Mouse (Mus musculus) lung, embryonic 15.5 days (tissue): ENCODE results near the gene Hpse2. TPM values are rescaled to one million over a fixed set of nuclear protein-coding genes. Genes with fewer than 3 reads are reported as not detected.
A peak's percentile ranks its signal among the peaks of the same experiment; 100 is the strongest.

ENCODE experiments used
- ATAC-seq: fragments of 200-750 bp; cut with Nextera tagmentation; 2 replicates; pipeline ENCODE4 v1.8.0; 2017; ENCODE audit warnings: moderate number of reproducible peaks, borderline replicate concordance; ENCODE audit not compliant: low FRiP score, low TSS enrichment; ENCODE audit errors: extremely low read depth
- H3K27ac ChIP-seq: fragments of 300-500 bp; sonication (generic); 2 replicates; pipeline ENCODE4 v1.5.1; 2015; ENCODE audit warnings: moderate library complexity, mild to moderate bottlenecking, inconsistent platforms
- H3K27me3 ChIP-seq: fragments of 300-500 bp; sonication (generic); 2 replicates; pipeline ENCODE4 v1.6.1; 2015; ENCODE audit warnings: inconsistent platforms
- H3K36me3 ChIP-seq: fragments of 300-500 bp; sonication (generic); 2 replicates; pipeline ENCODE4 v1.6.1; 2015; ENCODE audit warnings: inconsistent platforms
- H3K4me1 ChIP-seq: fragments of 300-500 bp; sonication (generic); 2 replicates; pipeline ENCODE4 v1.6.1; 2015; ENCODE audit warnings: inconsistent platforms
- H3K4me2 ChIP-seq: fragments of 300-500 bp; sonication (generic); 2 replicates; pipeline ENCODE4 v1.6.1; 2015; ENCODE audit warnings: inconsistent platforms, mild to moderate bottlenecking, moderate library complexity
- H3K4me3 ChIP-seq: fragments of 300-500 bp; sonication (generic); 2 replicates; pipeline ENCODE4 v1.5.1; 2015; ENCODE audit warnings: mild to moderate bottlenecking, inconsistent platforms
- H3K9ac ChIP-seq: fragments of 300-500 bp; sonication (generic); 2 replicates; pipeline ENCODE4 v1.6.1; 2015; ENCODE audit warnings: inconsistent platforms
- H3K9me3 ChIP-seq: fragments of 300-500 bp; sonication (generic); 2 replicates; pipeline ENCODE4 v1.6.1; 2016; ENCODE audit warnings: inconsistent platforms
- WGBS: fragments of 180-500 bp; shearing (Covaris S2); methylation state at CpG from one replicate; pipeline ENCODE4 v1.1.7; 2015; 5-methylcytosine and 5-hydroxymethylcytosine counted together
- polyA plus RNA-seq: library from polyadenylated mRNA; unstranded; fragments of >200 nt; fragmentation: Nextera tagmentation; extraction: Ambion mirVana; gene quantifications from 2 replicates; pipeline ENCODE4 v1.2.1, GENCODE M21; 2015

The Hpse2 gene
- polyA plus RNA-seq, 1 experiment from 2014 or later = 8.2 TPM

DNA sequence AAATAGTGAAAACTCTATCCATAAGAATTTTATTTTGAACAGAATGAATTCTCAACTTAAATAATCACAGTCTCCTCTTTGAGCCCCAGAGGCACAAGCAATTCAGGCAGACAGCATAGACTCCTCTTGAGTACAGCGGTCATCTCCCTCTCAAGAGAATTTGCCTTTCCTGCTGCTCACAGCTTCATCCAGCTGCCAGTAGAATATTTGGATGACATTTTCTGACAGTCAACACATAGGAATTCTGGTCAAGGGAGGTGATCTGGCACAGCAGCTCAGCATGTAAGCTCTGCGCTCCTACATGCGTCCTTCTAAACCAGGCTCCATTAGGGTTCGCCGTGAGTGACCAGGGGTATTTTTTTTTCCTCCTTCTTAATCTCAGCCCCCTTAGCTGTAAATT is 232.6 kb downstream of the Hpse2 start:
- Histone ChIP-seq H3K4me1 (0 out of 2 replicates have a peak, but pooled peaks cover 8% of the 10 kb centered on the region), H3K9me3 (no peaks in the 10 kb centered on the region), H3K27me3 (no peaks in the 10 kb centered on the region), H3K4me2 (no peak overlapping the region), H3K27ac (peak overlapping the region; percentile 12; the same call in 1 of the 2 replicates), H3K4me3 (no peak overlapping the region), H3K9ac (no peak overlapping the region), H3K36me3 (no peaks in the 10 kb centered on the region)
- WGBS = 73% methylated on average over 5 of the region's 5 CpGs
- no peak for ATAC-seq

DNA sequence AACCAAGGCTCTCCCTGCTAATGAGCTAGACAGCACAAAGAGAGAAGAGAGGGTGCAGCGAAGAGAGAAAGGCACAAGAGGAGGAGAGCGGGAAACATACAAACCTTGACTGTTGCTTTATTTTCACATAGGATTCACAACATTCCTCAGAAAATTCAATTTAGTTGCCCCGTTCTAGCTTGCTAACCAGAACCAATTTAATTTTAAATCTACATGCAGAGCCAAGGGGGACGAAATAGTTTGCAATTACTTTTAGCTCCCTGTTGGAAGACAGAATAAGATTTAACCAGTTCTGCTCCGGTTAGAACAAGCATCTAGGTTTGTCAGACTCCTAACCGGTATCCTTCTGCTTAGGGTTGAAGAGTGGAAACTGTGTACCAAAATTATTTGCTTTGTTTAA is 240.3 kb downstream of the Hpse2 start:
- ATAC-seq = no peak
- Histone ChIP-seq H3K9ac (no peak overlapping the region), H3K4me2 (no peak overlapping the region), H3K27ac (no peak overlapping the region), H3K27me3 (no peaks in the 10 kb centered on the region), H3K4me3 (no peak overlapping the region), H3K4me1 (peaks cover 4% of the 10 kb centered on the region; the same call in 1 of the 2 replicates), H3K36me3 (no peaks in the 10 kb centered on the region), H3K9me3 (no peaks in the 10 kb centered on the region)
- 79% methylated on average over 6 of the region's 6 CpGs for WGBS

DNA sequence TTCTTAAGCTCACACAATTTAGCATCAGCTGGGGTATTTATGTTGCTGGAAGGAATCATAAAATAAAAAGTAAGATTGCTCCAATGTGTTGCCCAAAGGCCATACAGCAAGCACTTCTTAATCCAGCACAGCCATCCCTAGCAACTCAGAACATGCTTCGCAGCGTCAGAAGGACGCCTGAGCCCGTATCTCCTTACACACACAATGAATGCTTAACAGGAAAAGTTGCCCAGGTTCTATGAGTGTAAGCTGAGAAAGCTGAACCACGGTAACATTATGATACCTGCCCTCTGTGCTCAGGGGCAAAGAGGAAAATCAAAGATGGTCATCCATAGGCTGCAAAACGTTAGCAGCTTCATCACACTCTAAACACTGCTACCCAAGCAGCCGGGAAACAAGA is 241.3 kb downstream of the Hpse2 start:
- no peaks in the 10 kb centered on the region for H3K27me3 ChIP-seq
- no peak overlapping the region for H3K4me3 ChIP-seq
- H3K4me2 ChIP-seq = no peak overlapping the region
- no peaks in the 10 kb centered on the region for H3K36me3 ChIP-seq
- WGBS = 60% methylated on average over 7 of the region's 7 CpGs
- no peak overlapping the region for H3K9ac ChIP-seq
- H3K4me1 ChIP-seq = peaks cover 4% of the 10 kb centered on the region; the same call in 1 of the 2 replicates
- no peak for ATAC-seq
- no peaks in the 10 kb centered on the region for H3K9me3 ChIP-seq
- H3K27ac ChIP-seq = no peak overlapping the region

DNA sequence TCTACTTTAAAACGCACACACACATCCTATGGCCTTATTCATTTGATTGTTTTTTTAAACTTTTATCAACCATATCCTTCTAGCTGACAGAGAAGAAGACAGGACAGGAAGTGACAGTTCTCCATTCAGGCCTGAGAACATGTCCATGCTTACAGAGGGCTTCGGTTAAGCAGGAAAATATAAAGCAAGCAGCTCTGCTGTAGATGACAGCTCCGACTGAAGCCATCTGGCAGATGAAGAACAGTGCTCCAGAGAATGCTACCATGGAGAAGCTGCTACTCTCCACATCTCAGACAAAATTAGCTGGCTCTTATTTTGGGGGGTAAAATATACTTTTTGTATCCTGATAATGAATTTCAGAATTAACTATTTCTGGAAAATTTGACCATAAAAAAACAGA is 246.5 kb downstream of the Hpse2 start:
- no peaks in the 10 kb centered on the region for H3K4me1 ChIP-seq
- H3K27me3 ChIP-seq = no peaks in the 10 kb centered on the region
- H3K9me3 ChIP-seq = no peaks in the 10 kb centered on the region
- H3K4me2 ChIP-seq = no peak overlapping the region
- no peaks in the 10 kb centered on the region for H3K36me3 ChIP-seq
- no peak overlapping the region for H3K27ac ChIP-seq
- no peak overlapping the region for H3K9ac ChIP-seq
- ATAC-seq = no peak
- H3K4me3 ChIP-seq = no peak overlapping the region
- WGBS = 36% methylated on average over 3 of the region's 3 CpGs

DNA sequence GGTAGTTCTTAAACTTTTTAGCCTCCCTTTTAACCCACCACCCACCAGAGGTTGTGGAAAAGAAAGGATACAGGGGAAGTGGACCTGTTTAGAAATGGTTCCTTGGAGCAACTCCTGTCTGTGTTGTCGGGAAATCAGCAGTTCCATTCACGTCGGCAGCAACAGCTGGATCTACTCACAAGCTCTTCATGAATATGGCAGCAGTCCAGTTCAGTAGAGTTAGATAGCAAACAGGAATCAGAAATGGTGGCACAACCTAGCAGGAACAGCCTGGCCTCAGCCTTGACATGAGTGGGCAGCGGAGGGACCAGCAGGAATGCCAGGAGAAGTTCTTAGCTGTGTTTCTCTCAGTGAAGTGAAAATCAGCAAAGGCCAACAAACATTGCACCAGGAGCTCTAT is 278.4 kb downstream of the Hpse2 start:
- H3K36me3 ChIP-seq = no peaks in the 10 kb centered on the region
- H3K4me1 ChIP-seq = no peaks in the 10 kb centered on the region
- WGBS = 48% methylated on average over 4 of the region's 4 CpGs
- H3K4me3 ChIP-seq = no peak overlapping the region
- H3K27me3 ChIP-seq = no peaks in the 10 kb centered on the region
- 0 out of 2 replicates have a peak overlapping the region, but pooled peaks have one; percentile 3 for H3K27ac ChIP-seq
- no peaks in the 10 kb centered on the region for H3K9me3 ChIP-seq
- no peak for ATAC-seq
- no peak overlapping the region for H3K9ac ChIP-seq
- no peak overlapping the region for H3K4me2 ChIP-seq

DNA sequence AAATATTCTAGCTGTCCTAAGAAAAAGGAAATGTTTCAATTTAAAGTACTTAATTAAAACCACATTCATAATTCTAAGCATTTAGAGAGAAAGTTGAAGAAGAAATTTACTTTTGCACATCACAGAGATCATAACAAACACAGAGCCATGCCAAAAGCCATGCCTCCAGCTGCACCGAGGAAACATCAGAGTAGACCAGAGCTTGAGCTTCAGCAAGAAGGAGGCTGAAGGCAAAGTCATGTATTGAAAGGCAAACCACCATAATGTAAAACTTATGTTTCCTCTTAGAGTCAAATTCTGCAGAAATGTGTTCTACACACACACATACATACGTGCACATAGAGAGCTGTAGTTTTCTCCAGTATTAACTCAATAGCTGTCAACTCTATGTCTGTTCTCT is 291.2 kb downstream of the Hpse2 start:
- Histone ChIP-seq H3K36me3 (no peaks in the 10 kb centered on the region), H3K27ac (no peak overlapping the region), H3K9me3 (no peaks in the 10 kb centered on the region), H3K4me1 (no peaks in the 10 kb centered on the region), H3K4me3 (no peak overlapping the region), H3K27me3 (no peaks in the 10 kb centered on the region), H3K4me2 (no peak overlapping the region), H3K9ac (no peak overlapping the region)
- WGBS = 62% methylated on average over 2 of the region's 2 CpGs
- ATAC-seq = no peak

DNA sequence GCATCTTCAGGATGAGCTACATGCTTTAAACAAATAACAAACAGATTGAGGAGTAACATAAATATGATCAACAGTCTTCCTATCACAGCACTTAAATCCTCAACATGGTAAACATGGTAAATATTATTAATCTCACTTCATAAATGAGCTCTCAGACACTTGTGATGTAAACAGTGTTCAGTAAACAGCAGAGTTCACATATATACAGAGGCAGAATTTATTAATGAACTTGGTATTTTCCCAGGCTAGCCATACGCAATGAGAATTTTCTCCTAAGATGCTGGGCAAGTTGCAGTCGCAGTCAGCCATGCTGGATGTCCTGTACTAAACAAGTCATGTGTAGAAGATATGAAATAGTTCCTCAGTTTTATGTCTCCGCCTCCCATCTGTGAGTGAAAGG is 300.9 kb downstream of the Hpse2 start:
- Histone ChIP-seq H3K4me1 (no peaks in the 10 kb centered on the region), H3K9me3 (no peaks in the 10 kb centered on the region), H3K4me3 (no peak overlapping the region), H3K4me2 (no peak overlapping the region), H3K27ac (no peak overlapping the region), H3K27me3 (no peaks in the 10 kb centered on the region), H3K36me3 (no peaks in the 10 kb centered on the region), H3K9ac (no peak overlapping the region)
- WGBS = 68% methylated on average over 3 of the region's 3 CpGs
- 0 out of 2 replicates have a peak, but pooled peaks have one; percentile 5 for ATAC-seq

DNA sequence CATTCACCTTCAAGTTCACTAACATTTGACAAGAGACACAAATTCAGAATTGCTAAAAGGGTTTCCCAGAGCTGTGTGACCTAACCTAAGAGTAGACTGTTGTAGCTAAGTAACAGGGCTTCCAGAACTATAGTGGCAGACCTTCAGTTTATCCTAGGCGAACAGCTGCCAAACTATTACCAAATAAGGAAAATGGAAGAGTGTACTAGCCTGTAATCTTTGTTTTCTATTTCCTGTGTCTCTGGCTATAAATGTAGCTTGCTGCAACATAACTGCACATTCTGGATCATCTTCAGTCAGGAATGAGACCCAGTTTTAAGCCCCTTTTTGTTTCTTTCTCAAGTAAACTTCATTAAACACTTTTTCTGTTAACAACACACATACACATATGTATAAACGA is 324.0 kb downstream of the Hpse2 start:
- 57% methylated on average over 2 of the region's 2 CpGs for WGBS
- H3K27me3 ChIP-seq = no peaks in the 10 kb centered on the region
- H3K4me2 ChIP-seq = no peak overlapping the region
- H3K36me3 ChIP-seq = no peaks in the 10 kb centered on the region
- peaks cover 5% of the 10 kb centered on the region; the same call in 1 of the 2 replicates for H3K4me1 ChIP-seq
- H3K9me3 ChIP-seq = no peaks in the 10 kb centered on the region
- ATAC-seq = peak; percentile 64; the same call in 1 of the 2 replicates
- no peak overlapping the region for H3K4me3 ChIP-seq
- no peak overlapping the region for H3K9ac ChIP-seq
- H3K27ac ChIP-seq = peak overlapping the region; percentile 61; the same call in 1 of the 2 replicates

DNA sequence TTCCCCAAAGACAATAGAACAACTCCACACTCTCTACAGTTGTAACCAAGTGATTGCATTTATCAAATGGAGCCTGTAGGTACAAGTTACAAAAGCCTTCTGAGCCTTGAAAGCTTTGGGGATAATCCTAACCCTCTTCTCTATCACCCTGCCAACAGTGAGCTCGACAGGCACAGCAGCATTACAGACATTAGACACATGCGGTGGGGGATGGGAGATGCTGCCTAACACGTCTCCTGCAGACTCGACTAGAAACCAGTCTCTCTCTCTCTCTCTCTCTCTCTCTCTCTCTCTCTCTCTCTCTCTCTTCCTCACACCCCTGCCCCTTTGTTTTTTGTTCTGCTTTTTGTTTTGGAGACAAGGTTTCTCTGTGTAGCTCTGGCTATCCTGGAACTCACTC is 343.6 kb downstream of the Hpse2 start:
- H3K4me3 ChIP-seq = no peak overlapping the region
- H3K4me1 ChIP-seq = no peaks in the 10 kb centered on the region
- H3K27ac ChIP-seq = no peak overlapping the region
- 32% methylated on average over 4 of the region's 4 CpGs for WGBS
- H3K9me3 ChIP-seq = no peaks in the 10 kb centered on the region
- no peaks in the 10 kb centered on the region for H3K27me3 ChIP-seq
- ATAC-seq = no peak
- no peaks in the 10 kb centered on the region for H3K36me3 ChIP-seq
- H3K4me2 ChIP-seq = no peak overlapping the region
- H3K9ac ChIP-seq = no peak overlapping the region

DNA sequence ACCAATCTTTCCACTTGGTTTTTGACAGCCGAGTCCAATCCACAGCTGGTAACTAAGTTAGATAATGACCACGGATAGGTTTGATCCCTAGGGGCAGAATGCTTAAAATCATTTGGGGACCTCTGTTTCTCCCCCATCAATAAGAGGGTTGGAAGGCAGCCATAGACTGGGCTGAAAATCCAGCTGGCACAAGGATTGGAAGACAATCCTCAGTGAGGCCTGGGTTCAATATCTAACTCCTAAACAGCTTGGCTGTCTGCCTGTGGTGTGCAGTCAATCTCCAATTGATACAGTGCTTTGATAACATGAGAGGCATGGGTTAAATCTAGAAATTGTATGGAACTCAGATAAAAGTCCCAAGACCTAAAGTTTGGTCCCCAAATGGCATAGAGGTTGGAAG is 345.4 kb downstream of the Hpse2 start:
- Histone ChIP-seq H3K9me3 (no peaks in the 10 kb centered on the region), H3K27me3 (no peaks in the 10 kb centered on the region), H3K36me3 (no peaks in the 10 kb centered on the region), H3K4me2 (no peak overlapping the region), H3K27ac (no peak overlapping the region), H3K4me1 (no peaks in the 10 kb centered on the region), H3K4me3 (no peak overlapping the region), H3K9ac (no peak overlapping the region)
- 67% methylated on average over 2 of the region's 2 CpGs for WGBS
- ATAC-seq = no peak

DNA sequence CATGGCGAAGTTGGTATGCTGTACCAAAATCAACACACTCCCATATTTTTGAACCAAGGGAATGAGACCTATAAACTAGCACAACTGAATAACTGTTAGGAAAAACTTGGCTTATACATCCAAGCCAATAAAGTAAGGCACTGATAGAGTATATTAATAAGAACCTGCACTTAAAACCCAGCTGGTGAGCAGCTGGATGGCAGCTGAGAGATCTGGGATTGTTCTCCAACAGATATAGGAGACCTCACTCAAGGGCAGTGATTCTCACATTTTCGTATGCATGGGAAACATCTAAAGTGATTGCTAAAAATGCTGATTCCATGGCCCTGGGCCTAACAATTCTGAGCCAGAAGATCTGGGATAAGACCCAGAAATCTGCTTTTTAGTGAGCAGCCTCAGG is 345.9 kb downstream of the Hpse2 start:
- WGBS = 81% methylated on average over 2 of the region's 2 CpGs
- no peaks in the 10 kb centered on the region for H3K9me3 ChIP-seq
- H3K36me3 ChIP-seq = no peaks in the 10 kb centered on the region
- no peak overlapping the region for H3K27ac ChIP-seq
- H3K4me1 ChIP-seq = no peaks in the 10 kb centered on the region
- no peaks in the 10 kb centered on the region for H3K27me3 ChIP-seq
- no peak overlapping the region for H3K4me3 ChIP-seq
- ATAC-seq = no peak
- H3K4me2 ChIP-seq = no peak overlapping the region
- H3K9ac ChIP-seq = no peak overlapping the region

DNA sequence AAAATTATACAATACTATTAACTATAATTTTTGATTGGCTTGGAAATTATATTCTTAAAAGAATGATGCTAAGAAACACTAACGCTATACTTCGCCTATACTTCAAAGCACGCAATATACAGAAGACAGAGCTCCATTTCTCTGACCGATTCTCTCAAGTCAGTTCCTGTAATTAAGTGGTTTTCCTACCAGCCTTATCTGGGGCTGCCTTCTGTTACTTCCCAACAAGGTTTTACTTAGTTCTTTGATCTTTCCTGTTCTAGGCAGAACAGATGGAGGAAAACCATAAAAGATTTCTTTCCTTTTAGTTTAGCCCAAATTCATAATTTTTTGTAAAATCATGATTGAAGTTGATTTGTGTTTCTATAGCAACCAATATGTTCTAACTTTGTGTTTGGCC is 351.8 kb downstream of the Hpse2 start:
- no peak for ATAC-seq
- H3K9me3 ChIP-seq = no peaks in the 10 kb centered on the region
- no peak overlapping the region for H3K27ac ChIP-seq
- no peak overlapping the region for H3K4me3 ChIP-seq
- WGBS = 74% methylated on average over 4 of the region's 4 CpGs
- no peak overlapping the region for H3K4me2 ChIP-seq
- H3K27me3 ChIP-seq = no peaks in the 10 kb centered on the region
- H3K9ac ChIP-seq = no peak overlapping the region
- no peaks in the 10 kb centered on the region for H3K36me3 ChIP-seq
- no peaks in the 10 kb centered on the region for H3K4me1 ChIP-seq

DNA sequence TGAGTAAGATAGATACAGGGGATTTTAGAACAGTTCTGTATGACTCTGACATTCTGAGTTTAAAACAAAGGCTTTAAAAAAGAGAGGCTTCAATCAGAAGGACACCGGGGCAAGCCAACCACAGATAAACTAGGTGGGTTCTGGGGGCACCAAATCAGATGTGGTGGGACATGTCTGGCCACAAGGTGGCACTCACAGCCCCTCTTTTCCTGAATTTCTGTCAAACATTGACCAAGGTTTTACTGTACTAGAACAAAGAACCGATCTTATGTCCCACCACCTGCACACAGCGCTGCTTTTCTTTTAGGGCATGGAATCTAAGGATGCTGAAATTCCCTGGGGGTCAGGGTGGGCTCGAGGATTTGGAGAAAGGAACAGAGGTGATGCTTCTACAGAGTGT is 360.9 kb downstream of the Hpse2 start:
- no peak for ATAC-seq
- WGBS = 32% methylated on average over 4 of the region's 4 CpGs
- H3K36me3 ChIP-seq = no peaks in the 10 kb centered on the region
- H3K4me2 ChIP-seq = no peak overlapping the region
- H3K9ac ChIP-seq = no peak overlapping the region
- H3K9me3 ChIP-seq = no peaks in the 10 kb centered on the region
- no peak overlapping the region for H3K4me3 ChIP-seq
- H3K27me3 ChIP-seq = no peaks in the 10 kb centered on the region
- H3K4me1 ChIP-seq = no peaks in the 10 kb centered on the region
- no peak overlapping the region for H3K27ac ChIP-seq
